Mouse (Mus musculus): ENCODE results near the gene Gm16506. TPM values are rescaled to one million over a fixed set of nuclear protein-coding genes. Genes with fewer than 3 reads are reported as not detected.
"Not testable (repeated sequence)": the region's sequence is repeated elsewhere in the genome, so short reads cannot be mapped to it uniquely, and the experiment has no call there.

Gene Gm16506
- not detected in 2 replicates for polyA plus RNA-seq (2016; fragmentation: Nextera tagmentation; extraction: Ambion mirVana)

GRCm38 (mm10) chr14:43727385-43727784 is at the start of gene Gm16506:
Gm16506 (minus strand) TSS chr14:43727485.
- not testable (repeated sequence) for H3K36me3 ChIP-seq (replicated peaks); H3K4me3 ChIP-seq; DNase-seq (ENCODE audit: extremely low spot score, low spot score); H3K4me1 ChIP-seq; H3K27me3 ChIP-seq (ENCODE audit: poor library complexity, severe bottlenecking); H3K9me3 ChIP-seq; H3K27ac ChIP-seq
- WGBS = 92% methylated on average over 3 of the region's 3 CpGs

GRCm38 (mm10) chr14:43747566-43747965 is 20.3 kb upstream of the Gm16506 start, which contains the start of gene Gm6526:
Gm6526 (plus strand) TSS chr14:43747866.
- not testable (repeated sequence) for H3K4me3 ChIP-seq; H3K36me3 ChIP-seq (replicated peaks); H3K4me1 ChIP-seq; H3K9me3 ChIP-seq; H3K27ac ChIP-seq; DNase-seq (ENCODE audit: extremely low spot score, low spot score); H3K27me3 ChIP-seq (ENCODE audit: poor library complexity, severe bottlenecking)
- WGBS = 85% methylated on average over 4 of the region's 4 CpGs

GRCm38 (mm10) chr14:43697621-43698020 is 29.7 kb downstream of the Gm16506 start, which contains the start of gene Gm7324:
Gm7324 (plus strand) TSS chr14:43697828.
- H3K27me3 ChIP-seq (ENCODE audit: poor library complexity, severe bottlenecking); H3K27ac ChIP-seq; H3K36me3 ChIP-seq (replicated peaks); DNase-seq (ENCODE audit: extremely low spot score, low spot score); H3K9me3 ChIP-seq; H3K4me3 ChIP-seq; H3K4me1 ChIP-seq: not testable (repeated sequence)
- 94% methylated on average over 4 of the region's 4 CpGs for WGBS

DNA sequence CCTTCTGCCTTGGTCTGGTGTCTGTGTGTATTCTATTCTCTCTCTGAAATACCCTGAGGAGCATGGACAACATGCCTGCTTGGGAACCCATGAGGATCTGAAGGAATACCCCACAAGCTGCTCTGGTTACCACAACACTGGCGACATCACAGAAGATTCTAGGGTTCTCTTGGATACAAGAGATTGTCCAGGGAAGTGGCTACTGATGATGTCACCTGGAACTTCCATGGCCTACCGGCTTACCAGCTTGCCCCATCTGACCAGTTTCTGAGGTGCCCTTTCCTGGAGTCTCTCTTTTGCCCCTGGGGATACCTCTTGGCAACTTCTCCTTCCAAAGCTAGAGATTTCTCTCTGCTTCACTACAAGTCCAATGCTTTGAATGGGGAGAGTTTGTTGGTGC is 50.2 kb downstream of the Gm16506 start, which contains the start of gene Gm8165:
TSS of gene Gm8165 (minus strand) at position 101 of the 400 bp plus-strand sequence.
- not testable (repeated sequence) for DNase-seq (ENCODE audit: extremely low spot score, low spot score); H3K27ac ChIP-seq; H3K9me3 ChIP-seq; H3K27me3 ChIP-seq (ENCODE audit: poor library complexity, severe bottlenecking); H3K4me3 ChIP-seq; H3K4me1 ChIP-seq; H3K36me3 ChIP-seq (replicated peaks)
- 82% methylated on average over 1 of the region's 2 CpGs for WGBS

Other genes with a start within 250 kb of the Gm16506 start
- gene Gm5799, start 183.9 kb downstream of the Gm16506 start, polyA plus RNA-seq (2016; fragmentation: Nextera tagmentation; extraction: Ambion mirVana) = not detected in 2 replicates
- not detected in 2 replicates for gene Gm17654, start 148.3 kb downstream of the Gm16506 start, polyA plus RNA-seq (2016; fragmentation: Nextera tagmentation; extraction: Ambion mirVana)
- gene Gm10375, start 119.5 kb downstream of the Gm16506 start, polyA plus RNA-seq (2016; fragmentation: Nextera tagmentation; extraction: Ambion mirVana) = not detected in 2 replicates
- gene Gm8165, start 50.3 kb downstream of the Gm16506 start, polyA plus RNA-seq (2016; fragmentation: Nextera tagmentation; extraction: Ambion mirVana) = not detected in 2 replicates
- gene Gm7324, start 29.7 kb downstream of the Gm16506 start, polyA plus RNA-seq (2016; fragmentation: Nextera tagmentation; extraction: Ambion mirVana) = 1.4 and 1.6 TPM in 2 replicates
- not detected in 2 replicates for gene Gm6526, start 20.4 kb upstream of the Gm16506 start, polyA plus RNA-seq (2016; fragmentation: Nextera tagmentation; extraction: Ambion mirVana)
- not detected in 2 replicates for gene Gm8180, start 57.3 kb upstream of the Gm16506 start, polyA plus RNA-seq (2016; fragmentation: Nextera tagmentation; extraction: Ambion mirVana)
- not detected in 2 replicates for gene Ear1, start 148.0 kb upstream of the Gm16506 start, polyA plus RNA-seq (2016; fragmentation: Nextera tagmentation; extraction: Ambion mirVana)
- not detected in 2 replicates for gene Ear10, start 196.1 kb upstream of the Gm16506 start, polyA plus RNA-seq (2016; fragmentation: Nextera tagmentation; extraction: Ambion mirVana)
- gene Gm8113, start 197.9 kb upstream of the Gm16506 start, polyA plus RNA-seq (2016; fragmentation: Nextera tagmentation; extraction: Ambion mirVana) = 4.7 and 5.5 TPM in 2 replicates
- not detected in 2 replicates for gene Ang5, start 229.6 kb upstream of the Gm16506 start, polyA plus RNA-seq (2016; fragmentation: Nextera tagmentation; extraction: Ambion mirVana)